Mouse (Mus musculus): ENCODE results near the gene Acss1.

- TF ChIP-seq CEBPB (IDR thresholded peaks at IDR 0.05; ENCODE audit: low read depth) (no peak), CTCF (IDR thresholded peaks at IDR 0.05; ENCODE audit: control insufficient read depth, insufficient read depth, insufficient read length) (no peak), USF1 (IDR thresholded peaks at IDR 0.05; ENCODE audit: low read depth) (no peak), MAX (IDR thresholded peaks at IDR 0.05) (no peak), MYOG (IDR thresholded peaks at IDR 0.05; ENCODE audit: control insufficient read depth, extremely low read depth, insufficient read length) (no peak), FOSL1 (IDR thresholded peaks at IDR 0.05; ENCODE audit: insufficient read depth, low read length, poor library complexity, severe bottlenecking) (no peak), MYOD1 (IDR thresholded peaks at IDR 0.05; ENCODE audit: control insufficient read depth, insufficient read length, low read depth) (no peak)
Measured at GRCm38 (mm10) chr2:150655290-150655689, 13.0 kb downstream of the Acss1 start.
